Mouse (Mus musculus) macrophage (primary cell): ENCODE measurements around the gene Ahctf1. TPM values are rescaled to one million over a fixed set of nuclear protein-coding genes. Genes with fewer than 3 reads are reported as not detected.

Source experiments
- H3K27ac ChIP-seq: fragments of 350-480 bp; formaldehyde crosslinking; 2 replicates; pipeline ENCODE4 v1.9.0; 2021
- H3K36me3 ChIP-seq: fragments of 350-480 bp; formaldehyde crosslinking; 2 replicates; pipeline ENCODE4 v1.9.0; 2021; ENCODE audit errors: inconsistent target
- H3K4me3 ChIP-seq: fragments of 350-480 bp; formaldehyde crosslinking; 2 replicates; pipeline ENCODE4 v1.9.0; 2021; ENCODE audit errors: inconsistent target
- H3K79me2 ChIP-seq: fragments of 350-480 bp; formaldehyde crosslinking; 2 replicates; pipeline ENCODE4 v1.9.0; 2021; ENCODE audit errors: inconsistent target
- WGBS: methylation state at CpG from one replicate; pipeline ENCODE4 v1.1.7; 2026; ENCODE audit warnings: inconsistent platforms; ENCODE audit not compliant: missing documents; 5-methylcytosine and 5-hydroxymethylcytosine counted together
- polyA plus RNA-seq: library from polyadenylated mRNA; stranded (reverse); fragments of 250-400 nt; gene quantifications from 3 replicates; pipeline ENCODE4 v1.2.4, GENCODE M21; 2018; ENCODE audit warnings: inconsistent platforms
- total RNA-seq, 78 experiments: library from RNA; depleted of rRNA; stranded (reverse); fragments of 250-400 nt; gene quantifications; 1 replicate in 9 of 78; 2 replicates in 24 of 78; 3 replicates in 43 of 78; 4 replicates in 2 of 78; pipeline ENCODE4 v1.2.4; 2018; ENCODE audit warnings: inconsistent platforms in 56 of 78

The Ahctf1 gene
- 100 to 1,000 TPM in 5 of 26 experiments, 10 to 100 TPM in 21; 46.9 to 134 (median 69.5) TPM for total RNA-seq (2018; cell fraction: chromatin; rRNA removed)
- total RNA-seq (2018; cell fraction: cytosol; rRNA removed), result 10 to 100 TPM; 11.3 to 29.6 (median 18.4) TPM
- total RNA-seq (2018; cell fraction: nucleus; rRNA removed), result 10 to 100 TPM; 37.7 to 83.4 (median 48.0) TPM
- polyA plus RNA-seq, result 13.3 to 22.7 TPM (median 21.5 TPM) in 3 replicates

GRCm38 (mm10) chr1:179803513-179804139, at the start of gene Ahctf1:
Ahctf1 (minus strand) TSS chr1:179803680.
- 1% methylated on average over 55 of the region's 56 CpGs for WGBS
- peak within 1 kb of the TSS; percentile 64 for H3K4me3 ChIP-seq
- peaks cover 41% of the 10 kb centered on the region for H3K79me2 ChIP-seq
- no peaks in the 10 kb centered on the region for H3K36me3 ChIP-seq
- H3K27ac ChIP-seq, result peak within 1 kb of the TSS; percentile 24; the same call in 1 of the 2 replicates

GRCm38 (mm10) chr1:179847759-179848389, 44.4 kb upstream of the Ahctf1 start:
- Histone ChIP-seq H3K27ac (no peak overlapping the region), H3K79me2 (no peaks in the 10 kb centered on the region), H3K36me3 (no peaks in the 10 kb centered on the region), H3K4me3 (no peak overlapping the region)
- WGBS, result 17% methylated on average over 20 of the region's 20 CpGs

- Histone ChIP-seq H3K79me2 (no peaks in the 10 kb centered on the region), H3K36me3 (no peaks in the 10 kb centered on the region), H3K27ac (no peak overlapping the region), H3K4me3 (no peak overlapping the region)
- 23% methylated on average over 7 of the region's 7 CpGs for WGBS
These were observed 43.7 kb upstream of the Ahctf1 start for GRCm38 (mm10) chr1:179847173-179847572.

GRCm38 (mm10) chr1:179845832-179846499, 42.5 kb upstream of the Ahctf1 start:
- Histone ChIP-seq H3K36me3 (no peaks in the 10 kb centered on the region), H3K27ac (no peak overlapping the region), H3K4me3 (no peak overlapping the region), H3K79me2 (no peaks in the 10 kb centered on the region)
- 92% methylated on average over 16 of the region's 16 CpGs for WGBS

GRCm38 (mm10) chr1:179844894-179845293, 41.4 kb upstream of the Ahctf1 start:
- Histone ChIP-seq H3K27ac (no peak overlapping the region), H3K79me2 (no peaks in the 10 kb centered on the region), H3K4me3 (no peak overlapping the region), H3K36me3 (no peaks in the 10 kb centered on the region)
- WGBS, result 23% methylated on average over 5 of the region's 5 CpGs

GRCm38 (mm10) chr1:179843981-179844380, 40.5 kb upstream of the Ahctf1 start:
- Histone ChIP-seq H3K4me3 (no peak overlapping the region), H3K27ac (no peak overlapping the region), H3K79me2 (no peaks in the 10 kb centered on the region), H3K36me3 (no peaks in the 10 kb centered on the region)
- 68% methylated on average over 3 of the region's 3 CpGs for WGBS

- 10% methylated on average over 7 of the region's 7 CpGs for WGBS
- Histone ChIP-seq H3K79me2 (no peaks in the 10 kb centered on the region), H3K27ac (no peak overlapping the region), H3K36me3 (no peaks in the 10 kb centered on the region), H3K4me3 (no peak overlapping the region)
These were observed 39.1 kb upstream of the Ahctf1 start for GRCm38 (mm10) chr1:179842568-179842967.

GRCm38 (mm10) chr1:179836426-179837404, 33.2 kb upstream of the Ahctf1 start:
- Histone ChIP-seq H3K27ac (no peak overlapping the region), H3K4me3 (no peak overlapping the region), H3K79me2 (no peaks in the 10 kb centered on the region), H3K36me3 (no peaks in the 10 kb centered on the region)
- WGBS, result 95% methylated on average over 7 of the region's 7 CpGs

GRCm38 (mm10) chr1:179835753-179836425, 32.4 kb upstream of the Ahctf1 start:
- Histone ChIP-seq H3K27ac (no peak overlapping the region), H3K4me3 (no peak overlapping the region), H3K36me3 (no peaks in the 10 kb centered on the region), H3K79me2 (no peaks in the 10 kb centered on the region)
- WGBS, result 100% methylated on average over 1 of the region's 1 CpGs

- no peak overlapping the region for H3K27ac ChIP-seq
- no peaks in the 10 kb centered on the region for H3K36me3 ChIP-seq
- H3K4me3 ChIP-seq, result no peak overlapping the region
- H3K79me2 ChIP-seq, result no peaks in the 10 kb centered on the region
- 93% methylated on average over 1 of the region's 1 CpGs for WGBS
These were observed 30.1 kb upstream of the Ahctf1 start for GRCm38 (mm10) chr1:179833596-179833995.

- Histone ChIP-seq H3K27ac (no peak overlapping the region), H3K36me3 (no peaks in the 10 kb centered on the region), H3K79me2 (no peaks in the 10 kb centered on the region), H3K4me3 (no peak overlapping the region)
- 44% methylated on average over 7 of the region's 7 CpGs for WGBS
These were observed 29.3 kb upstream of the Ahctf1 start for GRCm38 (mm10) chr1:179832710-179833240.

GRCm38 (mm10) chr1:179828900-179829299, 25.4 kb upstream of the Ahctf1 start:
- H3K79me2 ChIP-seq, result no peaks in the 10 kb centered on the region
- no peaks in the 10 kb centered on the region for H3K36me3 ChIP-seq
- H3K4me3 ChIP-seq, result no peak overlapping the region
- no peak overlapping the region for H3K27ac ChIP-seq
- WGBS, result 28% methylated on average over 4 of the region's 4 CpGs

- WGBS, result 96% methylated on average over 5 of the region's 5 CpGs
- no peaks in the 10 kb centered on the region for H3K36me3 ChIP-seq
- H3K79me2 ChIP-seq, result no peaks in the 10 kb centered on the region
- H3K27ac ChIP-seq, result no peak overlapping the region
- H3K4me3 ChIP-seq, result no peak overlapping the region
These were observed 24.6 kb upstream of the Ahctf1 start for GRCm38 (mm10) chr1:179828051-179828450.
